Mouse (Mus musculus) erythroblast, embryonic 14.5 days (primary cell): ENCODE data around the gene Dcxr. TPM values are rescaled to one million over a fixed set of nuclear protein-coding genes. Genes with fewer than 3 reads are reported as not detected.

Experiments
- H3K27me3 ChIP-seq: 2 replicates; pipeline ENCODE4 v1.6.1; 2012; ENCODE audit warnings: inconsistent platforms; ENCODE audit not compliant: control insufficient read depth
- H3K36me3 ChIP-seq: 2 replicates; pipeline ENCODE4 v1.6.1; 2012; ENCODE audit warnings: mild to moderate bottlenecking, inconsistent platforms; ENCODE audit not compliant: control insufficient read depth
- H3K4me1 ChIP-seq: 2 replicates; pipeline ENCODE4 v1.6.1; 2012; ENCODE audit warnings: inconsistent platforms; ENCODE audit not compliant: control insufficient read depth
- H3K4me3 ChIP-seq: replicated peaks from 2 replicates; pipeline ENCODE3; 2012; ENCODE audit warnings: moderate library complexity, mild to moderate bottlenecking, inconsistent platforms
- H3K9me3 ChIP-seq: 2 replicates; pipeline ENCODE4 v1.6.1; 2012; ENCODE audit warnings: low read length, inconsistent platforms, mixed read lengths; ENCODE audit not compliant: control insufficient read depth
- GATA1 ChIP-seq: IDR thresholded peaks from 2 replicates; pipeline ENCODE4 v1.6.1; 2012; ENCODE audit warnings: low read length, inconsistent platforms, mixed read lengths
- TAL1 ChIP-seq: IDR thresholded peaks from 3 replicates; pipeline ENCODE4 v1.6.1; 2012; ENCODE audit warnings: low read length, inconsistent platforms, mixed read lengths
- polyA plus RNA-seq: library from polyadenylated mRNA; stranded (reverse); fragments of >175 nt; gene quantifications from 2 replicates; pipeline ENCODE4 v1.2.3, GENCODE M21; 2012

Dcxr gene
- polyA plus RNA-seq, 1 experiment: 0.66 TPM

DNA sequence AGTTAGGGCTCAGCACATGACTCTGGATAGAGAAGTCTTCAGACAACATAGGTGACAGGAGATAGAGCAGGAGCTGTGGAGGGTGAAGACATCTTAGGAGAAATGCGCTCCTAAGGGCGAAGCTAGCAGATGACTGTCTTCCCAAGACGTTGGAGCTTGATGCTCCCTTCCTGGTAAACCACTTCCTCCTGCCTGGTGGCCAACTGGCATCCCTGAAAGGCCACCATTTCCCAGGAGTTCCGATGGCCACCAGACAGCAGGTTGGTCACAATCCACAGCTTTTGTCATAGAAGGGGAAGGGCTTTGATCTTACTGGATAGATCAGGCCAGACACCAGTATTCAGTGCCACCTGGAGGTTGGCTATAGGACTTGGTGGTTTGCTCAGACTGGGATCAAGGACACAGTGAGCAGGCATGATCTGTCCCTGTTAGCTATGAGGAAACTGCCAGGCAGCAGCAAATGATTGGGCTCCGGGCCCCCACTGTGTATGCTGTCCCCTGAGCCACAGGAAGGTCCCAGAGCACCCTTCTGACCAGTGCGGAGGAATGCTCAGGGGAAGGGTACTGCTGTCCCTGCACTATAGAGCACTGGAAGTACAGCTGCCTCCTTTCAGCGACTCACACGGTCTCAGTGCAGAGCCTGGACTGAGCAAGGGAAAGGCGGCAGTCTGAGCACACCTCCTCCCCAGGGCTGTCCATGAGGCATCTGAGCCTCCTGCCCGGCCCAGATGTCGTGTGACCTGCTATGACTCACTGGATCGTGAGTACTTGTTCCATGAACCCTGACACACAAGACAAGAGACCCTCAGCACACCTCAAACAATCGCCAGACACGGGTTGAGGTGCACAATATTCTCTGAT, 35.0 kb upstream of the Dcxr start:
- H3K27me3 ChIP-seq: peaks cover 21% of the 10 kb centered on the region
- no peak for TF ChIP-seq TAL1
- no peak overlapping the region for H3K4me3 ChIP-seq
- H3K36me3 ChIP-seq: no peaks in the 10 kb centered on the region
- H3K9me3 ChIP-seq: peaks cover 42% of the 10 kb centered on the region
- no peaks in the 10 kb centered on the region for H3K4me1 ChIP-seq

- TF ChIP-seq GATA1 (no peak), TAL1 (no peak)
- Histone ChIP-seq H3K36me3 (no peaks in the 10 kb centered on the region), H3K4me3 (no peak overlapping the region), H3K9me3 (peaks cover 50% of the 10 kb centered on the region), H3K27me3 (peaks cover 17% of the 10 kb centered on the region), H3K4me1 (no peaks in the 10 kb centered on the region)
These were observed 33.2 kb upstream of the Dcxr start for GRCm38 (mm10) chr11:120760236-120760635.

DNA sequence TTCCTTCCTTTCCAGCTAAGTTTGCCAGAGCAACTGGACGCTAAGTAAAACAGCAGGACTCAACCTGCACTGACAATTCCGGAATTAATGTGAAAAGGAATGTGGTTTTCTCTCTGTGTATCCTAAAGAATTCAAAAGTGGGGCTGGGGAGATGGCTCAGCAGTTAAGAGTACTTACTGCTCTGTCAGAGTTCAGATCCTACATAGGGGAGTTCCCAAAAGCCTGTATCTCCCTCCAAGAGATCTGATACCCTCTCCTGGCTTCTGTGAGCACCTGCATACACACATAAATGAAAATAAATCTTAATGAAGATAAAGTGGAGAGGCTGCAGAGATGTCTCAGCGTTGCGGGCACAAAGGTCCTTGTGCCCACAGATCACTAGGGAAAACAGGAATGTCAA, 24.5 kb upstream of the Dcxr start:
- TF ChIP-seq TAL1: no peak
- no peak for TF ChIP-seq GATA1
- Histone ChIP-seq H3K36me3 (no peaks in the 10 kb centered on the region), H3K27me3 (peaks cover 3% of the 10 kb centered on the region; the same call in 1 of the 2 replicates), H3K9me3 (peaks cover 4% of the 10 kb centered on the region; the same call in 1 of the 2 replicates), H3K4me3 (no peak overlapping the region), H3K4me1 (no peaks in the 10 kb centered on the region)

GRCm38 (mm10) chr11:120749430-120749829, 22.3 kb upstream of the Dcxr start:
- Histone ChIP-seq H3K27me3 (peaks cover 3% of the 10 kb centered on the region; the same call in 1 of the 2 replicates), H3K9me3 (no peaks in the 10 kb centered on the region), H3K4me1 (no peaks in the 10 kb centered on the region), H3K4me3 (no peak overlapping the region), H3K36me3 (no peaks in the 10 kb centered on the region)
- no peak for TF ChIP-seq TAL1
- TF ChIP-seq GATA1: no peak

GRCm38 (mm10) chr11:120747974-120748373, 20.9 kb upstream of the Dcxr start:
- Histone ChIP-seq H3K27me3 (peaks cover 6% of the 10 kb centered on the region), H3K36me3 (no peaks in the 10 kb centered on the region), H3K4me3 (no peak overlapping the region), H3K4me1 (no peaks in the 10 kb centered on the region), H3K9me3 (no peaks in the 10 kb centered on the region; the same call in 1 of the 2 replicates)
- TF ChIP-seq GATA1 (no peak), TAL1 (no peak)

GRCm38 (mm10) chr11:120744121-120744701, 17.1 kb upstream of the Dcxr start:
- Histone ChIP-seq H3K27me3 (peaks cover 3% of the 10 kb centered on the region; the same call in 1 of the 2 replicates), H3K4me3 (no peak overlapping the region), H3K36me3 (no peaks in the 10 kb centered on the region), H3K9me3 (no peaks in the 10 kb centered on the region; the same call in 1 of the 2 replicates), H3K4me1 (no peaks in the 10 kb centered on the region)
- no peak for TF ChIP-seq TAL1
- no peak for TF ChIP-seq GATA1

GRCm38 (mm10) chr11:120740981-120741380, 13.9 kb upstream of the Dcxr start:
- no peaks in the 10 kb centered on the region; the same call in 1 of the 2 replicates for H3K9me3 ChIP-seq
- H3K4me3 ChIP-seq: no peak overlapping the region
- H3K4me1 ChIP-seq: no peaks in the 10 kb centered on the region
- TF ChIP-seq TAL1 (no peak), GATA1 (no peak)
- H3K36me3 ChIP-seq: no peaks in the 10 kb centered on the region
- peaks cover 3% of the 10 kb centered on the region; the same call in 1 of the 2 replicates for H3K27me3 ChIP-seq

GRCm38 (mm10) chr11:120736424-120736823, 9.3 kb upstream of the Dcxr start:
- H3K4me3 ChIP-seq: no peak overlapping the region
- peaks cover 12% of the 10 kb centered on the region for H3K27me3 ChIP-seq
- TF ChIP-seq GATA1 (no peak), TAL1 (no peak)
- no peaks in the 10 kb centered on the region for H3K4me1 ChIP-seq
- H3K36me3 ChIP-seq: no peaks in the 10 kb centered on the region
- H3K9me3 ChIP-seq: peaks cover 2% of the 10 kb centered on the region

DNA sequence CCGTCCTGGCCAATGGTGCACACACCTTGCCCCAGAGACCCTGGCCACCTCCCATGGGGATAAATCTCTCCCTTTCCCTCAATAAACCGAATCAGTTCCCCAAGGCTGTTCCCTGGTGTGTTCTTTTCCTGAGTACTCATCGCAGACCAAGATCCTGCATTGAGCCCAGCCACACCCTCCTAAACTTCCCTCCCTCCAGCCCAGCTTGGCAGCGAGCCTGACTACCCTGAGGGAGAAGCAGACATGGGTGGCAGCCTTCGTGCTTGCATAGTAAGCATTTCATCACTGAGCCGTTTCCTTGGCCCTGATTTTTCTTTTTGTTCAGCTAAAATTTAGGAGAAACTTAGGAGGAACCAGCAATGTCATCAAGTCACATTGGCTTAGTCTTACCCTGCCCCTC, 6.4 kb upstream of the Dcxr start:
- Histone ChIP-seq H3K9me3 (peaks cover 3% of the 10 kb centered on the region), H3K4me1 (peaks cover 5% of the 10 kb centered on the region), H3K4me3 (no peak overlapping the region), H3K36me3 (no peaks in the 10 kb centered on the region), H3K27me3 (peaks cover 22% of the 10 kb centered on the region)
- no peak for TF ChIP-seq GATA1
- no peak for TF ChIP-seq TAL1
